Mouse (Mus musculus) ovary, adult 18-20 months (tissue): ENCODE data around the gene Pld6.
A peak's percentile ranks its signal among the peaks of the same experiment; 100 is the strongest.

Experiments
- DNase-seq: peaks from one replicate; pipeline ENCODE4 v3.0.0; 2022; ENCODE audit warnings: low spot score, mixed read lengths

The Pld6 gene

GRCm38 (mm10) chr11:59786444-59787198 lies 824 bp downstream of the Pld6 start:
- DNase-seq, result no peak

DNA sequence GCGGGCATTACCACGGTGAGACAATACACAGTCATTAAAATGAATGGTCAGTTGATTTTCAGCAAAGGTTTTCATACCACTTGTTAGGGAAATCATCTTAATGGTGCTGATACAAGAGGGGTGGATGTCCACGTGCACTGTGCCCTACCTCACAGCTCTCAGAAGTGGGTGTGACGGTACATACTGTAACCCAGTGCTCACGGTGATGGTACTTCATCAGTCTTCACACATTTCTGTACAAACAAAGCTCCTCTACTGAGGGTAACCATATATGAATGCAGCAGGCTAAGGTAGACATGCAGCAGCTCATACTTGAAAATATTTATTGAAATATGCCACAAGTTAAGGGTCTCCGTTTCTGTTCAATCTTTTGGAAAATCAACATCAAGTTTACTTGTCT lies 3.9 kb downstream of the Pld6 start:
- DNase-seq, result no peak

DNA sequence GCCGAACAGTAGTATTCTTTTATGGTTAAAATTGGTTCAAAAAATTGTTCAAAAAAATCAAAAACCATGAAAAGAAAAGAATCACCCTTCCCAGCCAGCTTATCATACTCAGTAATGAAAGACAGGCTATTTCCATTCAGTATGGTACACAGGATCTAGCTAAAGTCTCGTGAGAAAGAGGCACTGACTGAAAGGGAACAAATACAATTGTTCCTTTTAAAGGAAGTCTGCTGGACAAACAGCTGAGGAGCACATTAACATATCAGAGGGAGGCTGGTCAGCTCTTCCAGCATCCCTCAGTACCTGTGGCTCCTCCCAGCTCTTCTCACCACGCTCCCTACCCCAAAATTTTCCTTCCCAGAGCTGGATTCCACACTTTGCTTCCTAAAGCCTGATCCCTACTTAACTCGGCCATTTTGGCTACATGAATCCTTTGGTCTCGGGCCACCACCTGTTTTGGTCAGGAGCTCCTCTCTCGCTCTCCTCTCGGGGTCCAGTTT lies 5.3 kb downstream of the Pld6 start:
- no peak for DNase-seq

GRCm38 (mm10) chr11:59780241-59780640 lies 7.2 kb downstream of the Pld6 start:
- no peak for DNase-seq

GRCm38 (mm10) chr11:59779406-59779805 lies 8.0 kb downstream of the Pld6 start:
- no peak for DNase-seq

DNA sequence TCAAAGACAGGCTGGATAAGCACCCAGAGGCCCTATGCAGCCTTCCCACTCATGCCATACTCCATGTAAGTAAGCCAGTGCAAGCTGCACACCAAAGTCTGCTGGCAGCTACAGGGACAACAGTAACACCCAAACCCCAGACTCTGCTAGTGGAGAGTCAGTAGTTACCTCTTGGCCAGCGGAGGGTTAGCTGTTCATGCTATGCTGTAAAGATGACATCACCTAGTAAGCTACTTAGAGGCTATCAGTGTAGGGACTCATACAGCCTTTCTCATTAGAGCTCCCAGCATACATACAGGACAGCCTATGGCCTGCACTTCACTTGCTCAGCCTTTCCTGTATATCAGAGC lies 8.6 kb downstream of the Pld6 start:
- no peak for DNase-seq

DNA sequence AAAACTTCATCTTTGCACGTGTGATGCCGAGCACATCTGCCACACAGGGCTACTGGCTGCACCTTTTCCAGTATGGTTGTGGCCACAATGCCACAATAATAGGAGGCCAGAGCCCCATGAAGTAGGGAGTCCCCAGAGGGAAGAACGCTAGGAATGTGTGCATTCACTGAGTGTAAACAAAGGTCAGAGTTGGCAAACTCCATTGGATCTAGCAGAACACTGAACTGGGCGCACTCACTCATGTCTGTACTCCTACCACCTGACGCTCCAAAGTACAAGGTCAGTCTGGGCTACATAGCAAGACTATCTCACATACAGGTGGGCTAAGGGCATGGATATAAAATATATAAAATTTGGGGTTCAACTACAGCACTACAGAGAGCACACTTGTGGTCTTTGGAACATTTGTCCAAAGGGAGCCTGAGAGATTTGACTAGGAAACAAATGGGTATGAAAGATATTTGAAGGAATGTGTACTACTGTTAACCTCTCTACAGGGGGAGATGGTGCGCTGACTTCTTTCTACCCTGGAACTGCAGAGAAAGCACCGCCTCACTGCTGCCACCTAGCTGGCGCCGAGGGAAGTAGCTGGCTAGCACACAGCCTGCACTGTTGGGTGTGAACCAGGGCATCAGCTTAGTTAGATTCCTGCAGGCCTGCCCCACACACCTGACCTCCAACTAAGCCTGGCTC lies 9.1 kb downstream of the Pld6 start:
- DNase-seq, result no peak

GRCm38 (mm10) chr11:59777259-59777658 lies 10.2 kb downstream of the Pld6 start:
- DNase-seq, result no peak

GRCm38 (mm10) chr11:59775435-59776148 lies 11.9 kb downstream of the Pld6 start:
- no peak for DNase-seq

DNA sequence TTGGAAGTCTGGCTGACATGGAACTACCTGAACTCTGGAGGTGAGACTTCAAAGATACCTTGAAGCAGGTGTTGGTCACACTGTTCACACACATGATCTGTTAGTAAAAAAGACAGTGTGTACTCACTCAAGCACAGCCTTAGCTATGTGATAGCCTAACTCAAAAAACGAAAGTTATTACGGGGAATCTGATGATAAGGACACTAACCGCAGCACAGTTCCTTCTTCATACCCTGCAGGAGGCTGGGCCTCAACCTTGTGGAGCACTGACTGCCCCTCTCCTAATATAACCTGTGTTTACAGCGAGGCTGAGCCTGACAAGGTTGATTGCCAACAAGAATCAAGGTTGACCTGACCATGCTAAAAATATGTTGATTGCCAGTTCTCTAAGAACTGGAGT lies 12.9 kb downstream of the Pld6 start:
- DNase-seq, result no peak

DNA sequence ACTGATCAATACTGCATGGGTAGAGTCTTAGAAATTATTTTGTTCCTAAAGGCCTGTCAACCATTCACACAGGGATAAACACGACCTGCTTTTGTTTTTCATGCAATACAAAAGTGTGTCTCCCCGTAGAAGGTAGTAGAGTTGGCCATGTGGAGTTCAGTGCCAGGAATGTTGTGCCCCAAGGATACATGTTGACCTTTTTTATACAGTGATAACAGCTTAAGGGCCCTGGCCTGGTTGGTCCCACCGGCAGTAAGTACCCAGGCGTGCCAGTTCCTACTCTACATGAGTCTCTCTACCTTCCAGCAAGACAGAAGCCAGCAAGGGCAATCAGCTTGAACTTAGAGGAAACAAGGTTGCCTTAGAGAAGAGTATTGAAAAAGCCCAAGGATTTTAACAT lies 14.5 kb downstream of the Pld6 start:
- no peak for DNase-seq

DNA sequence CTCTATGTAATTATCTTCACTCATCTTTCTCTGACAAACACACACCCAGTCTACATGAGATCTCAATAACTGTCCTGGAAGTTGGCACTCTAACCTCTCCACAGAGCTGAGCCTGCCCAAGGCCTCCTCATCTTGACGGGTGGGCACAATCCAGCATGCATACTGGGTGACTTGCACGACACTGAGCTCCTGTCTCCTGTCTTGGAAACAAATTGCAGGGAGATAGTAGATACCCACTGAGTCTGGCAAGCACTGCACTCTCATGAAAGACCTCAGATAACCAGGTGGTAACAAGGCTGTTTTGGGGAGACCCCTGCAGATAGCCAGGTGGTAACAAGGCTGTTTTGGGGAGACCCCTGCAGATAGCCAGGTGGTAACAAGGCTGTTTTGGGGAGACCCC lies 15.2 kb downstream of the Pld6 start:
- no peak for DNase-seq

GRCm38 (mm10) chr11:59770753-59771152 lies 16.7 kb downstream of the Pld6 start:
- no peak for DNase-seq

- no peak for DNase-seq
Observed at GRCm38 (mm10) chr11:59769738-59770137, 17.7 kb downstream of the Pld6 start.

DNA sequence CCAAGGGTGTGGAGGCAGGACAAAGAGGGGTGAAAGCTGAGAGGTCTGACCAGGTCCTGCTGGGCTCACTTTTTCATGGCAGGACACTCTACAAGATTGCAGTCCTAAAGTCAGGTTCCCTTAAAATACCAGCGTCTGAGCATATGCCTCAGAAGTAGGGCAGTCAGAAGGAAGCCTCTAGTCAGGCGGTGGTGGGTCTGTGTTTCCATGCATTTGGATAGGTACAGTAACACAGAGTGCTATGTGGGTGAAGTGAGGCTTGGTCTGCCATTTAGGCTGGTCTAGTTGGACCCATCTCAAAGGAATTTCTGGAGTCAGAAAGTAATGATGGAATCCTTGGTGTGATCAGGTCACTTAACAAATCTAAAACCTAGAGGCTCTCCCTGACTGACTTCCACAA lies 18.1 kb downstream of the Pld6 start:
- DNase-seq, result no peak

- no peak for DNase-seq
Observed at GRCm38 (mm10) chr11:59760796-59761195, 26.6 kb downstream of the Pld6 start.

DNA sequence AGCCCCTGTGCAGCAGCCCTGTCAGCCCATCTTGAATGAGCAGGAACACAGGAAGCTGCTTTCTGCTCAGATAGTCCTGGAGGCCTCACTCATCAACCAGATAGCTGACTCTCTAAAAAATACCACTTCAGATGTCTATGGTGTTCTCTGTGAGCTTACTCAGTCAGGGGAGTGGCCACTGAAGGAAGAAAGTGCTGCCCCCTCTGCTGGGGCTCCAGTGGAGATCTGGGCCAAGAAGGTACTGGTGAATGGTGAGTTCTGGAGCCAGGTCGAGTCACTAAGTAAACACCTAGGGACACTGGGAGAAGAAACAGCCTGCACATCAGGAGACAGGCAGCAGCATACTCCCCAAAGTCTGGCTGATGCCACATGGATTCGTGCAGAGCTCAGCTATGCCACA lies 27.8 kb downstream of the Pld6 start:
- no peak for DNase-seq

DNA sequence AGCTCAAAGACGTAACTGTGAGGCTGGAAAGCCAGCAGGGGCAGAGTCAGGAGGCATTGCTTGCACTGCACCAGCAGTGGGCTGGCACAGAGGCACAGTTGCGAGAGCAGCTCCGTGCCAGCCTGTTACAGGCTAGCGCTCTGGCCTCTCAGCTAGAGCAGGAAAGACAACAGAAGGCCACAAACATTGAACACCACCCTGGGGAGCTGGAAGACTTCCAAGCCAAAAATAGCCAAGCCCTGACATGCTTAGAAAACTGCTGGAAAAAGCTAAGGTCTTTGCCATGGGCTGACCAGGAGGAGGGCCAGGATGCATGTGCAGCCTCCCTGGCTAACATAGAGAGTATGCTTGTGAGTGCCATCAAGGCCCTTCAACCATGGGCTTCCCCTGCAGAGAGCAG lies 28.3 kb downstream of the Pld6 start:
- peak; percentile 66 for DNase-seq

DNA sequence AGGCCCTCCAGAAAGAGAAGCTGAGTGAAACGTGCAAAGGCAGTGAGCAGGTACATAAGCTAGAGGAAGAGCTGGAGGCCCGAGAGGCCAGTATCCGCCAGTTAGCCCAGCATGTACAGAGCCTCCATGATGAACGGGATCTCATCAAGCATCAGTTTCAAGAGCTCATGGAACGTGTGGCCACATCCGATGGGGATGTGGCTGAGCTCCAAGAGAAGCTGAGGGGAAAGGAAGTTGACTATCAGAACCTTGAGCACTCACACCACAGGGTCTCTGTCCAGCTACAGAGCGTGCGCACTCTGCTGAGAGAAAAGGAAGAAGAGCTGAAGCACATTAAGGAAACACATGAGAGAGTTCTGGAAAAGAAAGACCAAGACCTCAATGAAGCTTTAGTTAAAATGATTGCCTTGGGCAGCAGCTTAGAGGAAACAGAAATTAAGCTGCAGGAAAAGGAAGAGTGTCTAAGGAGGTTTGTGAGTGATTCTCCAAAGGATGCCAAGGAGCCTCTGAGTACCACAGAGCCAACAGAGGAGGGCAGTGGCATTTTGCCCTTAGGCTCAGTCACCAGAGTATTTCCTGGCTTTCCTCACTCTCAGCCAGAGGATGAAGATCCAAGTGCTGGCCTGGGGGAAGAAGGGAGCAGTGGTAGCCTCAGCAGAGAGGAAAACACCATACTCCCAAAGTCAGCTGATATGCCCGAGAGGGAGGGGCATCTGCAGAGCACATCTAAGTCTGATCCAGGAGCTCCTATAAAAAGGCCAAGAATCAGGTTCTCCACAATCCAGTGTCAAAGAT lies 29.1 kb downstream of the Pld6 start:
- DNase-seq, result no peak

GRCm38 (mm10) chr11:59756351-59756750 lies 31.1 kb downstream of the Pld6 start:
- DNase-seq, result no peak

DNA sequence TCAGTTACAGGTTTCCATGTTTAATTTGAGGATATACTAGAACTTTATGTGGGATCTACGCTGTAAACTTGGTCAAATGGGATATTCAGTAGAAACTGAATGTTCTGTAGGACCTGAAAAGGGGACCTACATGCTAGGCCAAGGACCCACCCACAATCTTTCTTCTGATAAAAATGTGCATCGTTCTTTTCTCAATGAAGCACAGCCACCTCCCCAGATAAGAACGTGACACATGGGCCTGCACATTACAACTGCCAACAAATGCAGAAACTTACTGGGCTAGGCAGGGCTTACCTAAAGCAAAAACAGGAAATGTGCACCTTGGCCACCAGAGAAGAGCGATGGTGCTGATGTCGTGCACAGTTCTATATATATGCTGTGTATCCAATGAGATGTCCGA lies 32.9 kb downstream of the Pld6 start:
- DNase-seq, result no peak

DNA sequence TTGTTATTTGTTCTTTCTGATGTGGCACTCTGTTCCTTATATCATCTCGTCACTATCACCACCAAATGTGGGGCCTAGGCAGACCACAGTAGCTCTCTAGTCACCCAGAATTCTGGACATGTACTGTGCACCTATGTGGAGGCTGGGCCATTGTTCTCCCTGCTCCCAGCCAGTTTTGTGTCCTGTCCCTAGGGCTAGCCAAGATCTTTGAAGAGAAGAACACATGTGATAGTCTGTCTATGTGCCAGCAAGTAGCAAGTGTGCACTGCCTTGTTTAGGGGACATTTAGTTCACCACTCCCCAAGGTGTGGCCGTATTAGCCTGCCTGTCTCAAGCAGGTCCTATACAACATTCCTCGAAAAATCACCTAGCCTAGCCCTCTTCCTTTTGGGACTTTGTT lies 38.4 kb downstream of the Pld6 start:
- DNase-seq, result no peak
